Mouse (Mus musculus): ENCODE data around the gene Spg21. TPM values are rescaled to one million over a fixed set of nuclear protein-coding genes. Genes with fewer than 3 reads are reported as not detected.
A peak's percentile ranks its signal among the peaks of the same experiment; 100 is the strongest.

Spg21 gene
- 61.3 and 62.9 TPM in 2 replicates for polyA plus RNA-seq (2016; fragmentation: Nextera tagmentation; extraction: Ambion mirVana)

GRCm38 (mm10) chr9:65460732-65461442 lies at the start of gene Spg21:
Gene Spg21 (plus strand): TSS chr9:65460947.
- no peaks in the 10 kb centered on the region for H3K9me3 ChIP-seq (replicated peaks)
- H3K4me1 ChIP-seq (replicated peaks): peaks cover 14% of the 10 kb centered on the region
- ATAC-seq (ENCODE audit: insufficient number of reproducible peaks, low FRiP score): peak; percentile 94
- peak within 1 kb of the TSS; percentile 93 for H3K27ac ChIP-seq (ENCODE audit: poor library complexity, severe bottlenecking)
- peaks cover 10% of the 10 kb centered on the region for H3K36me3 ChIP-seq
- no peaks in the 10 kb centered on the region for H3K27me3 ChIP-seq (replicated peaks)
- peak within 1 kb of the TSS; percentile 93 for H3K4me3 ChIP-seq
- peak within 1 kb of the TSS; percentile 93 for H3K9ac ChIP-seq
- peak within 1 kb of the TSS; percentile 72 for H3K4me2 ChIP-seq
- under 1% methylated on average over 53 of the region's 53 CpGs for WGBS

- WGBS: 66% methylated on average over 3 of the region's 3 CpGs
- Histone ChIP-seq H3K36me3 (no peaks in the 10 kb centered on the region), H3K27me3 (replicated peaks) (peaks cover 18% of the 10 kb centered on the region; the same call in 1 of the 2 replicates), H3K4me2 (no peak overlapping the region), H3K27ac (ENCODE audit: poor library complexity, severe bottlenecking) (no peak overlapping the region), H3K4me3 (no peak overlapping the region), H3K9ac (no peak overlapping the region), H3K9me3 (replicated peaks) (no peaks in the 10 kb centered on the region), H3K4me1 (replicated peaks) (no peaks in the 10 kb centered on the region)
- ATAC-seq (ENCODE audit: insufficient number of reproducible peaks, low FRiP score): no peak
Observed at GRCm38 (mm10) chr9:65411326-65411725, 49.4 kb upstream of the Spg21 start.

DNA sequence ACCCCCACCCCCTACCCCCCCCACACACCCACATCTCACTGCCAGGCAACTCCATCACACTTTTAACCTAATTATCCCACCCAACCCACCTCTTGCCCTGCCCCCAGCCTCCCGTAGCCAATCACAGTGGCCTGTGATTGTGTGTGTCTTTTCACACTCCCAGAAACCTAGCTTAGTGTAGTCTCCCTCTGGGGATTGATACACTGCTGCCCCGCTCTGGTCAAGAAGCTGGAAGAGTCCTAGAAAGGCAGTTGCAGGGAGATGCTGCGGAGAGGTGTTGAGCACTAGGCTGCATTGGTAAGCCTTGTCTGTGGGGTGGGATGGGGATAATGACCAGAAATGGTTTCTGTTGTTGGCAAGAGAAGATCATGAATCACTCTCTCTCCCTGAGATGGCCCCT lies 43.0 kb upstream of the Spg21 start:
- no peak for ATAC-seq (ENCODE audit: insufficient number of reproducible peaks, low FRiP score)
- H3K27ac ChIP-seq (ENCODE audit: poor library complexity, severe bottlenecking): no peak overlapping the region
- WGBS: 33% methylated on average over 3 of the region's 3 CpGs
- no peaks in the 10 kb centered on the region for H3K9me3 ChIP-seq (replicated peaks)
- H3K9ac ChIP-seq: no peak overlapping the region
- no peaks in the 10 kb centered on the region for H3K36me3 ChIP-seq
- H3K27me3 ChIP-seq (replicated peaks): peaks cover 12% of the 10 kb centered on the region; the same call in 1 of the 2 replicates
- H3K4me3 ChIP-seq: no peak overlapping the region
- no peaks in the 10 kb centered on the region for H3K4me1 ChIP-seq (replicated peaks)
- H3K4me2 ChIP-seq: no peak overlapping the region

- H3K9me3 ChIP-seq (replicated peaks): no peaks in the 10 kb centered on the region
- H3K36me3 ChIP-seq: no peaks in the 10 kb centered on the region
- no peak for ATAC-seq (ENCODE audit: insufficient number of reproducible peaks, low FRiP score)
- no peak overlapping the region for H3K4me3 ChIP-seq
- H3K4me2 ChIP-seq: no peak overlapping the region
- H3K27ac ChIP-seq (ENCODE audit: poor library complexity, severe bottlenecking): no peak overlapping the region
- 68% methylated on average over 3 of the region's 3 CpGs for WGBS
- no peaks in the 10 kb centered on the region for H3K4me1 ChIP-seq (replicated peaks)
- H3K27me3 ChIP-seq (replicated peaks): no peaks in the 10 kb centered on the region
- no peak overlapping the region for H3K9ac ChIP-seq
Observed at GRCm38 (mm10) chr9:65419633-65420032, 41.1 kb upstream of the Spg21 start.

- no peak for ATAC-seq (ENCODE audit: insufficient number of reproducible peaks, low FRiP score)
- Histone ChIP-seq H3K27ac (ENCODE audit: poor library complexity, severe bottlenecking) (no peak within 1 kb of the TSS), H3K36me3 (no peaks in the 10 kb centered on the region), H3K9me3 (replicated peaks) (no peaks in the 10 kb centered on the region), H3K9ac (no peak within 1 kb of the TSS), H3K4me2 (no peak within 1 kb of the TSS), H3K4me1 (replicated peaks) (no peaks in the 10 kb centered on the region), H3K4me3 (no peak within 1 kb of the TSS), H3K27me3 (replicated peaks) (no peaks in the 10 kb centered on the region)
- 76% methylated on average over 11 of the region's 11 CpGs for WGBS
Observed at GRCm38 (mm10) chr9:65422760-65423501, 37.8 kb upstream of the Spg21 start, which contains the start of gene Slc51b. Gene Slc51b (minus strand): TSS chr9:65422955.

DNA sequence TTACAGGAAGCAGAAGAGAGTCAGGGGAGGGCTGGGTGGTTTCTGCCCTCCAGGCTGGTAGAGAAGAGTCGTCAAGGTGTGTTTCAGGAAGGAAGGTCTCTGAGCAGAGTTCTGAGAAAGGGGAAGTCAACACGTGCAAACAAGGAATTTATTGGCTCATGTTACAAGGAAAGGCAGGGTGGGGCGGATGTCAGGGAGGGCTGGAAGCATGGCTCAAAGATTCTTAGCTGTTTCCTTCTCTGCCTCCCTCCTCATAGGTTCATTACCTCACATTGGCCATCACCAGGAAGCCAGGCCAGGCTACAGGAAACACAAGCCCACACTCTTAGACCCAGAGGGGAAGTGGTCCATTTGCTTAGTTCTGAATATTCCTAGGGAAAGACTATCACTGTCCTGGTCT lies 36.4 kb upstream of the Spg21 start:
- H3K9ac ChIP-seq: no peak overlapping the region
- no peak overlapping the region for H3K27ac ChIP-seq (ENCODE audit: poor library complexity, severe bottlenecking)
- H3K4me2 ChIP-seq: no peak overlapping the region
- WGBS: 30% methylated on average over 3 of the region's 3 CpGs
- H3K36me3 ChIP-seq: no peaks in the 10 kb centered on the region
- H3K27me3 ChIP-seq (replicated peaks): no peaks in the 10 kb centered on the region
- no peaks in the 10 kb centered on the region for H3K9me3 ChIP-seq (replicated peaks)
- ATAC-seq (ENCODE audit: insufficient number of reproducible peaks, low FRiP score): no peak
- no peaks in the 10 kb centered on the region for H3K4me1 ChIP-seq (replicated peaks)
- no peak overlapping the region for H3K4me3 ChIP-seq

DNA sequence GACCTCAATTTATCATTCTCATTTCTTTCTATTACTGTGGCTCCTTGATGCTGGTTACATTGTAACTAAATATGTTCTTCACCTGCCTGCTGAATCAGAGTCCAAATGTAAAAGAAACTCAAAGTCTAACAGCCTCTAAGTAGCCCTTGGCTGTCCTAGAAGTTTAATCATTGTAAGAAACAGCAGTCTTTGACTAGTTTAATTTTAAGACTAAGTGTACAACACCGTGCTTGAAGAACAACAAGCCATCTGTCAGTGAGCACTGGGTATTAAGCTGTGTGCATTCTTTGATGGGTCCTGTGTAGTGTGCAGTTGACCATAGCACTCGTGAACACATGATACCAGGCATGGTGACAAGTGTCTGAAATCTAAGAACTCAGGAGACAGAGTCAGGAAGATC lies 33.2 kb upstream of the Spg21 start:
- ATAC-seq (ENCODE audit: insufficient number of reproducible peaks, low FRiP score): no peak
- no peaks in the 10 kb centered on the region for H3K4me1 ChIP-seq (replicated peaks)
- H3K27ac ChIP-seq (ENCODE audit: poor library complexity, severe bottlenecking): no peak overlapping the region
- no peaks in the 10 kb centered on the region for H3K36me3 ChIP-seq
- WGBS: 64% methylated on average over 2 of the region's 2 CpGs
- H3K27me3 ChIP-seq (replicated peaks): no peaks in the 10 kb centered on the region
- no peak overlapping the region for H3K9ac ChIP-seq
- no peak overlapping the region for H3K4me3 ChIP-seq
- H3K4me2 ChIP-seq: no peak overlapping the region
- no peaks in the 10 kb centered on the region for H3K9me3 ChIP-seq (replicated peaks)

DNA sequence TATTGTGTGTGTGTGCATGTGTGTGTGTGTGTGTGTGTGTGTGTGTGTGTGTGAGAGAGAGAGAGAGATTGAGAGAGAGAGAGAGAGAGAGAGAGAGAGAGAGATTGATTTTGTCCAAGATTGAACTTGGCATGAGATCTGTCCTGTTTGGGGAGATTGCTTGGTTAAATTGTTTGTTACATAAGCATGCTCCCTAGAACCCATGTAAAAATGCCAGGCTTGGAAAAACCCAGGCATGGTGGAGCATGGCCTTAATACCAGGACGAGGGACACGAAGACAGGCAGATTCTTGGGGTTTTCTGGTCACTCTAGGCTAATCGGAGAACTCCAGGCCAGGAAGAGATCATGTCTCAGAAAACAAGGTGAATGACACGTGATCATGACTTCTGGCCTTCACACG lies 32.7 kb upstream of the Spg21 start:
- H3K4me3 ChIP-seq: no peak overlapping the region
- no peaks in the 10 kb centered on the region for H3K36me3 ChIP-seq
- H3K4me2 ChIP-seq: no peak overlapping the region
- H3K9me3 ChIP-seq (replicated peaks): no peaks in the 10 kb centered on the region
- H3K4me1 ChIP-seq (replicated peaks): no peaks in the 10 kb centered on the region
- H3K27me3 ChIP-seq (replicated peaks): no peaks in the 10 kb centered on the region
- H3K27ac ChIP-seq (ENCODE audit: poor library complexity, severe bottlenecking): no peak overlapping the region
- WGBS: 81% methylated on average over 5 of the region's 5 CpGs
- no peak overlapping the region for H3K9ac ChIP-seq
- no peak for ATAC-seq (ENCODE audit: insufficient number of reproducible peaks, low FRiP score)

- no peaks in the 10 kb centered on the region for H3K4me1 ChIP-seq (replicated peaks)
- H3K4me2 ChIP-seq: no peak overlapping the region
- H3K36me3 ChIP-seq: no peaks in the 10 kb centered on the region
- H3K27ac ChIP-seq (ENCODE audit: poor library complexity, severe bottlenecking): no peak overlapping the region
- H3K27me3 ChIP-seq (replicated peaks): no peaks in the 10 kb centered on the region
- no peak for ATAC-seq (ENCODE audit: insufficient number of reproducible peaks, low FRiP score)
- H3K9ac ChIP-seq: no peak overlapping the region
- H3K9me3 ChIP-seq (replicated peaks): no peaks in the 10 kb centered on the region; the same call in 1 of the 2 replicates
- no peak overlapping the region for H3K4me3 ChIP-seq
Observed at GRCm38 (mm10) chr9:65430401-65430800, 30.3 kb upstream of the Spg21 start.

DNA sequence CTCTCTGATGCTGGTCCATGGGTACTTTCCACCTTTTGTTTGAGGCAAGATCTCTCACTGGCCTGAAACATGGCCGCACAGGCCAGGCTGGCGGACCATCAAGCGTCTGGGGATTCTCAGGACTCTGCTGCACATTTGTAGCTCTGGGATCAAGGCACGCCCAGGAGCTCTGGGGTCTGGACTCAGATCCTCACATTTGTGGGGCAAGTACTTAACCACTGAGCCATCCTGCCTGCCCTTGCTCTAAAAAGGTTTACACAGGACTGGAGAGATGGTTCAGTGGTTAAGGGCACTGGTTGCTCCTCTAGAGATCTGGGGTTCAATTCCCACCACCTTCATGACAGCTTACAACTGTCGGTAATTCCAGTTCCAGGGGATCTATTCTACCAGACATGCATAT lies 29.8 kb upstream of the Spg21 start:
- Histone ChIP-seq H3K4me1 (replicated peaks) (no peaks in the 10 kb centered on the region), H3K9ac (no peak overlapping the region), H3K27me3 (replicated peaks) (no peaks in the 10 kb centered on the region), H3K27ac (ENCODE audit: poor library complexity, severe bottlenecking) (no peak overlapping the region), H3K4me3 (no peak overlapping the region), H3K4me2 (no peak overlapping the region), H3K9me3 (replicated peaks) (no peaks in the 10 kb centered on the region; the same call in 1 of the 2 replicates), H3K36me3 (no peaks in the 10 kb centered on the region)
- whole genome bisulfite sequencing: 85% methylated on average over 5 of the region's 5 CpGs
- ATAC-seq (ENCODE audit: insufficient number of reproducible peaks, low FRiP score): no peak

DNA sequence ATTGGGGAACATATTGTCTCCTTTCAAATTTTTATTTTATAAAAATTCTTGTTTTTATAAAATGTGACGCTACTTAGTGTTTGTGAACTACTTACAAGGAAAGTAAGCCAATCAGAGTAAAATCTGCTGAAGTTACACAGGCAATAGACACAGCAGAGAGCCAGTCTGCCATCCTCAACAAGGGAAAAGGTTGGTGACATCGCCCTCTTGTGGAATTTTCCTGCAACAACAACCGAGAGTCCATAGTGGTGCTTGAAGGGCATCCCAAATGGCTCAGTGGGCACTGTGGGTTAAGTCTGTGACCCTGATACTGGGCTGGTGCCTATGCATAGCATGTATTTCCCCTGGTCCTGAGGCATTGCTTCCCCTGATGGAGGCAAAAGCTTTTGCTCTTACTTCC lies 28.5 kb upstream of the Spg21 start:
- WGBS: 4% methylated on average over 3 of the region's 3 CpGs
- Histone ChIP-seq H3K4me3 (no peak overlapping the region), H3K36me3 (no peaks in the 10 kb centered on the region), H3K9me3 (replicated peaks) (no peaks in the 10 kb centered on the region; the same call in 1 of the 2 replicates), H3K9ac (no peak overlapping the region), H3K27ac (ENCODE audit: poor library complexity, severe bottlenecking) (no peak overlapping the region), H3K4me2 (no peak overlapping the region), H3K27me3 (replicated peaks) (no peaks in the 10 kb centered on the region), H3K4me1 (replicated peaks) (peaks cover 4% of the 10 kb centered on the region; the same call in 1 of the 2 replicates)
- ATAC-seq (ENCODE audit: insufficient number of reproducible peaks, low FRiP score): no peak

Measured in heart, embryonic 12.5 days (tissue).